Mouse (Mus musculus): Measurements from ENCODE around the gene Myh6. TPM values are rescaled to one million over a fixed set of nuclear protein-coding genes. Genes with fewer than 3 reads are reported as not detected.

Myh6 gene
- polyA plus RNA-seq, 1 experiment from 2014 or later = 61.0 TPM

GRCm38 (mm10) chr14:54939434-54940175 lies 27.1 kb downstream of the Myh6 start:
- Histone ChIP-seq H3K4me3 (ENCODE audit: low read depth, low read length) (no peak overlapping the region), H3K27ac (ENCODE audit: low read length) (peak overlapping the region; percentile 20; the same call in 1 of the 2 replicates), H3K4me2 (replicated peaks; ENCODE audit: low read depth, low read length) (no peak overlapping the region), H3K9ac (replicated peaks; ENCODE audit: low read depth) (no peak overlapping the region), H3K27me3 (replicated peaks; ENCODE audit: insufficient read depth, low read length) (no peaks in the 10 kb centered on the region), H3K9me3 (ENCODE audit: low read length) (no peaks in the 10 kb centered on the region), H3K36me3 (ENCODE audit: insufficient read depth, low read length) (no peaks in the 10 kb centered on the region), H3K4me1 (ENCODE audit: insufficient read depth, low read depth, low read length) (no peaks in the 10 kb centered on the region)
- DNase-seq (ENCODE audit: low spot score) = peak; percentile 92
- WGBS = 37% methylated on average over 12 of the region's 12 CpGs
- TF ChIP-seq CTCF (IDR thresholded peaks at IDR 0.05) = peak; percentile 91
- TF ChIP-seq EP300 (IDR thresholded peaks at IDR 0.05) = no peak
- peak; percentile 92 for ATAC-seq

GRCm38 (mm10) chr14:54938431-54939219 lies 28.1 kb downstream of the Myh6 start:
- WGBS = 69% methylated on average over 15 of the region's 15 CpGs
- H3K9me3 ChIP-seq (ENCODE audit: low read length) = no peaks in the 10 kb centered on the region

DNA sequence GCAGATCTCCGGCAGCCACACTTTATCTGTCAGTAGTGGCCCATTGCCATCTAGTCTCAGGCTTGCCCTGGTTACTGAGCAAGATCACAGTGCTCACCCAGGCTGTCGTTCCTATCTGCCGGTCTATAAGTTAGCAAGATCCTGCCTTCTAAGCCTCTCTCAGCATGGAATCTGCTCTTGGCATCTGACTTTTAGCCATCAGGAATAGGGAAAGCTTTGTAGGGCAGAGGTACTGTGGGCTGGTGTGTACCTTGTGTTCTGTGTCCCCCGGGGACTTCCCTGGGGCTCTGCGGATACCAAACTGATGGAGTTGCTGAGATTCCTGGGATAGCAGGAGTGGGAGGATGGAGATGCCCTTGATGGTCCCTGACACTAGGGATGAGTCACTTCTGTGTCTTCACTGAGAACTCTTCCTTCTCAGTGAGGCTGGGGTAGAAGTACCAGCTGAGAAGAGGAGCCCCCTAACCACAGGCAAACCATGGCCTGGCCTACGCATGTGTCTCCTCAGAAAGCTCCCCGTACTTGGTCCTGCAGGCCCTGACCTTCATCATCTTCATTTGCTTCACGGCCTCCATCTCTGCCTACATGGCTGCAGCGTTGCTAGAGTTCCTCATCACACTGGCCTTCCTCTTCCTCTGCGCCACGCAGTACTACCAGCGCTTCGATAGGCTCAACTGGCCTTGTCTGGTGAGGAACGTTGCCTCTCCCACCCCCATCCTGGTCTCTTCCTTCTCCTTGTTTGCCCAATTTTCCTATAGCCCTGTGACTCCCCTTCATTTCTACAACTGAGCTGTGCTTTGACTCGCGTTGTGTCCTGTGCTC lies 29.2 kb downstream of the Myh6 start:
- H3K4me1 ChIP-seq (ENCODE audit: insufficient read depth, low read depth, low read length) = no peaks in the 10 kb centered on the region
- H3K36me3 ChIP-seq (ENCODE audit: insufficient read depth, low read length) = no peaks in the 10 kb centered on the region
- no peak overlapping the region for H3K4me2 ChIP-seq (replicated peaks; ENCODE audit: low read depth, low read length)
- no peak for ATAC-seq
- H3K9me3 ChIP-seq (ENCODE audit: low read length) = no peaks in the 10 kb centered on the region
- no peak for TF ChIP-seq EP300 (IDR thresholded peaks at IDR 0.05)
- no peak overlapping the region for H3K4me3 ChIP-seq (ENCODE audit: low read depth, low read length)
- no peak for DNase-seq (ENCODE audit: low spot score)
- no peak overlapping the region for H3K27ac ChIP-seq (ENCODE audit: low read length)
- H3K27me3 ChIP-seq (replicated peaks; ENCODE audit: insufficient read depth, low read length) = no peaks in the 10 kb centered on the region
- H3K9ac ChIP-seq (replicated peaks; ENCODE audit: low read depth) = no peak overlapping the region
- WGBS = 85% methylated on average over 16 of the region's 16 CpGs

More at GRCm38 (mm10) chr14:54938431-54939219, 28.1 kb downstream of the Myh6 start:
- DNase-seq (ENCODE audit: low spot score) (no peak), ATAC-seq (no peak)
- Histone ChIP-seq H3K4me2 (replicated peaks; ENCODE audit: low read depth, low read length) (no peak overlapping the region), H3K4me1 (ENCODE audit: insufficient read depth, low read depth, low read length) (no peaks in the 10 kb centered on the region), H3K4me3 (ENCODE audit: low read depth, low read length) (no peak overlapping the region), H3K27ac (ENCODE audit: low read length) (no peak overlapping the region), H3K27me3 (replicated peaks; ENCODE audit: insufficient read depth, low read length) (no peaks in the 10 kb centered on the region), H3K9ac (replicated peaks; ENCODE audit: low read depth) (no peak overlapping the region), H3K36me3 (ENCODE audit: insufficient read depth, low read length) (no peaks in the 10 kb centered on the region)
- TF ChIP-seq CTCF (IDR thresholded peaks at IDR 0.05) (no peak), EP300 (IDR thresholded peaks at IDR 0.05) (no peak)

- Histone ChIP-seq H3K4me3 (ENCODE audit: low read depth, low read length) (no peak overlapping the region), H3K36me3 (ENCODE audit: insufficient read depth, low read length) (no peaks in the 10 kb centered on the region), H3K27me3 (replicated peaks; ENCODE audit: insufficient read depth, low read length) (no peaks in the 10 kb centered on the region), H3K4me2 (replicated peaks; ENCODE audit: low read depth, low read length) (no peak overlapping the region), H3K9me3 (ENCODE audit: low read length) (no peaks in the 10 kb centered on the region), H3K4me1 (ENCODE audit: insufficient read depth, low read depth, low read length) (no peaks in the 10 kb centered on the region), H3K27ac (ENCODE audit: low read length) (no peak overlapping the region), H3K9ac (replicated peaks; ENCODE audit: low read depth) (no peak overlapping the region)
- TF ChIP-seq CTCF (IDR thresholded peaks at IDR 0.05) (no peak), EP300 (IDR thresholded peaks at IDR 0.05) (no peak)
- DNase-seq (ENCODE audit: low spot score) (no peak), ATAC-seq (no peak)
- 47% methylated on average over 6 of the region's 6 CpGs for WGBS
These were observed 29.9 kb downstream of the Myh6 start for GRCm38 (mm10) chr14:54936831-54937160.

DNA sequence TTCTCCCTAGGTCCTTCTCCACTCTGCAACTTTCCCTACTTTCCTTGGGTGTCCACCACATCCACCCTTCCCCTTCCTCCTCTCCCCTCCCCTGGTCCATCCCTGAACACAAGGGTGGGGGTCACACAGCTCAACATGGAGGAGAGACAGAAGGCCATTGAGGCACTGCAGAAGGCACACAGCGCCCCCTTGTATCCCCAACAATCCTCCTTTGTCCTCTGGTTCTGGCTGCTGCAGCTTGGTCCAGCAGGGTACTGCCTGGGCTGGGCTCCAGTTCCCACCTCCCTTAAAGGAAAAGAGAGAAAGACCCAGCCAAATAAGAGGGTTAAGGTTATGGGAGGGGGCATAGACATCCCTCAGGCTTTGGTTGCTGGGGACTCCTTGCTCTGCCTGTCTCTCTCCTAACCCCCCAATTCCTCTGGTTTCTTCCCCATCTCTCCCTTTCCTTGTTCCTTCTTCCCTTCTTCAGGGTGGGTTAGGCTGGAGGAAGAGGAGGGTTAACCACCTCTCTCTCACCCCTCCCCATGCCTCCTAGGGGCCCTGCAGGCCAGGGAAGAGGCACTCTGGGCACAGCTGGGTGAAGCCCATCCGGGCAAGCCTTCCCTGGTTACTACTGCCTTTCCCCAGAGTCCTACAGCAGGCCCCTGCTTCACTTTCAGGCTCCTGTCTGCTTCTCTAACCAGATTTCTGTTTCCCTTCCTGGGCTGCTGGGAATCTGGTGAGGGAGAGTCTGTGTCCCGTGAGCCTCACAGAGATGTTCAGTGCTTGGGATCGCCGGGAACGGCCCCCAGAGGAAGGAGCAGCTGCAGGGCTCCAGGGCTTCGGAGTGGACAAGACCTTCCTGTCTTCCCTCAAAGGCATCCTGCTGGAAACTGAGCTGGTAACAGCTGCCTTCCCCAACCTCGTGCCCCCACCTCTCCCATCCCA lies 30.6 kb downstream of the Myh6 start, which contains the start of gene Cmtm5:
TSS of gene Cmtm5 (plus strand) at position 358 of the 927 bp plus-strand sequence.
- Histone ChIP-seq H3K36me3 (ENCODE audit: insufficient read depth, low read length) (no peaks in the 10 kb centered on the region), H3K4me2 (replicated peaks; ENCODE audit: low read depth, low read length) (no peak within 1 kb of the TSS), H3K27me3 (replicated peaks; ENCODE audit: insufficient read depth, low read length) (no peaks in the 10 kb centered on the region), H3K9ac (replicated peaks; ENCODE audit: low read depth) (no peak within 1 kb of the TSS), H3K9me3 (ENCODE audit: low read length) (no peaks in the 10 kb centered on the region), H3K4me1 (ENCODE audit: insufficient read depth, low read depth, low read length) (no peaks in the 10 kb centered on the region), H3K4me3 (ENCODE audit: low read depth, low read length) (no peak within 1 kb of the TSS), H3K27ac (ENCODE audit: low read length) (no peak within 1 kb of the TSS)
- WGBS = 30% methylated on average over 8 of the region's 8 CpGs
- ATAC-seq = no peak
- no peak for TF ChIP-seq EP300 (IDR thresholded peaks at IDR 0.05)
- 0 out of 2 replicates have a peak, but pooled peaks have one; percentile 12 for TF ChIP-seq CTCF (IDR thresholded peaks at IDR 0.05)
- no peak for DNase-seq (ENCODE audit: low spot score)
